Mouse (Mus musculus) small intestine, adult 2 months (tissue): ENCODE data around the gene Pear1.

Experiments used
- CTCF ChIP-seq: fragments of 200-500 bp; IDR thresholded peaks from 2 replicates; pipeline ENCODE4 v1.5.1; 2012; ENCODE audit warnings: low read depth, mild to moderate bottlenecking, control low read depth, inconsistent platforms, low read length, moderate library complexity, mixed read lengths; ENCODE audit not compliant: insufficient replicate concordance, insufficient read length; ENCODE audit errors: extremely low read depth
- POLR2A ChIP-seq: fragments of 200-500 bp; IDR thresholded peaks from 2 replicates; pipeline ENCODE4 v1.6.1; 2012; ENCODE audit warnings: low read depth, mild to moderate bottlenecking, control low read depth, inconsistent platforms, low read length, moderate library complexity

GRCm38 (mm10) chr3:87783282-87784023 is 40.7 kb downstream of the Pear1 start:
- TF ChIP-seq CTCF (no peak), POLR2A (no peak)
